Mouse (Mus musculus): Measurements from ENCODE around the gene Stk16. TPM values are rescaled to one million over a fixed set of nuclear protein-coding genes. Genes with fewer than 3 reads are reported as not detected.

The Stk16 gene
- polyA plus RNA-seq, 1 experiment = 140 TPM

- Histone ChIP-seq H3K4me3 (replicated peaks; ENCODE audit: extremely low read depth, low read depth, low read length) (no peak overlapping the region), H3K4me1 (ENCODE audit: control insufficient read depth, insufficient read depth, low read length) (0 out of 2 replicates have a peak, but pooled peaks cover 2% of the 10 kb centered on the region)
- DNase-seq = no peak
- no peak for TF ChIP-seq CTCF (IDR thresholded peaks at IDR 0.05; ENCODE audit: insufficient read depth, low read length)
- TF ChIP-seq POLR2A (IDR thresholded peaks at IDR 0.05; ENCODE audit: borderline replicate concordance, extremely low read depth, low read depth, low read length) = no peak
- WGBS = 94% methylated on average over 11 of the region's 11 CpGs
These were observed 25.1 kb upstream of the Stk16 start for GRCm38 (mm10) chr1:75185495-75185894.

- DNase-seq = no peak
- TF ChIP-seq POLR2A (IDR thresholded peaks at IDR 0.05; ENCODE audit: borderline replicate concordance, extremely low read depth, low read depth, low read length) (no peak), CTCF (IDR thresholded peaks at IDR 0.05; ENCODE audit: insufficient read depth, low read length) (no peak)
- Histone ChIP-seq H3K4me1 (ENCODE audit: control insufficient read depth, insufficient read depth, low read length) (peaks cover 8% of the 10 kb centered on the region), H3K4me3 (replicated peaks; ENCODE audit: extremely low read depth, low read depth, low read length) (no peak overlapping the region)
These were observed 23.5 kb upstream of the Stk16 start for GRCm38 (mm10) chr1:75187126-75187525.

- 74% methylated on average over 2 of the region's 2 CpGs for WGBS
- Histone ChIP-seq H3K4me1 (ENCODE audit: control insufficient read depth, insufficient read depth, low read length) (peaks cover 8% of the 10 kb centered on the region), H3K4me3 (replicated peaks; ENCODE audit: extremely low read depth, low read depth, low read length) (no peak overlapping the region)
- no peak for DNase-seq
- no peak for TF ChIP-seq POLR2A (IDR thresholded peaks at IDR 0.05; ENCODE audit: borderline replicate concordance, extremely low read depth, low read depth, low read length)
- TF ChIP-seq CTCF (IDR thresholded peaks at IDR 0.05; ENCODE audit: insufficient read depth, low read length) = no peak
These were observed 22.6 kb upstream of the Stk16 start for GRCm38 (mm10) chr1:75187914-75188483.

DNA sequence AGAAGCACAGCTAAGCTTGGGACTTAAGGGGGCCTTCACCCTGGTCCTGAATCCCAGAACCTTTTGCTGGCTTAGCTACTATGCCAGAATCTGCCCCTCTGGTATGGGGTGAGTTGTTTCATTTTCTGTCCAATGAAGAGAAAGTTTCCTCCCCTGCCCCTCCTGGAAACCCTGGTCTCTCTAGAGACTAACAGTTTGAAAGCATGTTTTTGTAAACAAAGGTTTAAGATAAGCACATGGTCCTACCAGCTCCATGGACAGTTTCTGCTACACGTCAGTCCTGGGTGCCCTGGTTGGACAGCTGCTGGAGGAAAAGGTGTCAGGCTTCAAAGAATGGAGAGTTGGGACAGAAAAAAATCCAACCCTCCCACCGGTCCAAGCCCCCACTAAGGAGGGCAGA is 20.1 kb upstream of the Stk16 start:
- 41% methylated on average over 2 of the region's 2 CpGs for WGBS
- no peak for DNase-seq
- TF ChIP-seq CTCF (IDR thresholded peaks at IDR 0.05; ENCODE audit: insufficient read depth, low read length) (no peak), POLR2A (IDR thresholded peaks at IDR 0.05; ENCODE audit: borderline replicate concordance, extremely low read depth, low read depth, low read length) (no peak)
- Histone ChIP-seq H3K4me3 (replicated peaks; ENCODE audit: extremely low read depth, low read depth, low read length) (no peak overlapping the region), H3K4me1 (ENCODE audit: control insufficient read depth, insufficient read depth, low read length) (peaks cover 12% of the 10 kb centered on the region)

DNA sequence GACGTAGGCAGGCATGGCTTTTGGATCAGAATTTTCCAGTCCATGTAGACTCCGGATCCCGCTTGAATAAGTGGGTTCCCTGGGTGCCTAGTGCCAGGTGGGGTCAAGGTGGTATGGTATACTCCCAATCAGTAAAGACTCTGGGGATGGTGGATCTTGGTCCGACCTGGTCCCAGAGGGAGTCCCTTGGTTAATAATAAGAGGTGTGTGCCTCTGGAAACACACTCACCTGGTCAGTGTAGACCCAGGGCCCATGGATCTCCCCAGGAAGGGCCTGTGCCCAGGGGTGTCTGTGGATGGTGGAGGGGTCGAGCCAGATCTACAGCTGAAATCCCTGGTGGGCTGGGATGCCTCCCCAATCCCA is 19.4 kb upstream of the Stk16 start:
- peak; percentile 44 for DNase-seq
- 40% methylated on average over 5 of the region's 5 CpGs for WGBS
- H3K4me3 ChIP-seq (replicated peaks; ENCODE audit: extremely low read depth, low read depth, low read length) = peak overlapping the region; percentile 97
- TF ChIP-seq CTCF (IDR thresholded peaks at IDR 0.05; ENCODE audit: insufficient read depth, low read length) (no peak), POLR2A (IDR thresholded peaks at IDR 0.05; ENCODE audit: borderline replicate concordance, extremely low read depth, low read depth, low read length) (no peak)
- peaks cover 12% of the 10 kb centered on the region for H3K4me1 ChIP-seq (ENCODE audit: control insufficient read depth, insufficient read depth, low read length)

- H3K4me3 ChIP-seq (replicated peaks; ENCODE audit: extremely low read depth, low read depth, low read length) = peak within 1 kb of the TSS; percentile 99
- H3K4me1 ChIP-seq (ENCODE audit: control insufficient read depth, insufficient read depth, low read length) = peaks cover 12% of the 10 kb centered on the region
- TF ChIP-seq CTCF (IDR thresholded peaks at IDR 0.05; ENCODE audit: insufficient read depth, low read length) (0 out of 2 replicates have a peak, but pooled peaks have one; percentile 3), POLR2A (IDR thresholded peaks at IDR 0.05; ENCODE audit: borderline replicate concordance, extremely low read depth, low read depth, low read length) (peak; percentile 84; the same call in 1 of the 2 replicates)
- 1% methylated on average over 56 of the region's 56 CpGs for WGBS
- peak; percentile 91 for DNase-seq
These were observed 18.8 kb upstream of the Stk16 start, which contains the start of the genes Ankzf1 and Atg9a for GRCm38 (mm10) chr1:75191622-75192402. TSS of gene Ankzf1 (plus strand) at chr1:75192151. TSS of gene Atg9a (minus strand) at chr1:75192196.

DNA sequence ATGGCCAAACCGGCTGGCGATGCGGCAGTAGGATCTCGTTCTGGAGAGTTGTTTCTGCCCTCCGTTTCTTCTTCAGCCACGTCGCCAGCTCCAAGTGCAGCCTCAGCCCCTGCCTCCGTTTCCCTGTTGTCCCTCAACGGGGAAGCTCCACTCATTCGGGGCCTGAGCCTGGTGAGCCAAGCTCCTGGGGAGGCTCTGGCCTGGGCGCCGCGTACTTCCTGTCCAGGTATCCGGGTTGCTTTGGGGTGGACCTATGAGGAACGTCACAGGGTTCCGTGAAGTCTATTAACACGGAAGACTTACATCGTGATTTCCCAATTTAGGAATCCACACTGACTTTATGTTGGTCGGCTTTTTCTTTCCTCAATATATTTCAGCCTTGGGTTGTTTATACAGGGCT is 18.2 kb upstream of the Stk16 start:
- Histone ChIP-seq H3K4me1 (ENCODE audit: control insufficient read depth, insufficient read depth, low read length) (peaks cover 12% of the 10 kb centered on the region), H3K4me3 (replicated peaks; ENCODE audit: extremely low read depth, low read depth, low read length) (peak overlapping the region; percentile 99)
- TF ChIP-seq POLR2A (IDR thresholded peaks at IDR 0.05; ENCODE audit: borderline replicate concordance, extremely low read depth, low read depth, low read length) = peak; percentile 30; the same call in 1 of the 2 replicates
- no peak for TF ChIP-seq CTCF (IDR thresholded peaks at IDR 0.05; ENCODE audit: insufficient read depth, low read length)
- DNase-seq = no peak
- WGBS = under 1% methylated on average over 19 of the region's 19 CpGs

- no peak for DNase-seq
- Histone ChIP-seq H3K4me1 (ENCODE audit: control insufficient read depth, insufficient read depth, low read length) (no peaks in the 10 kb centered on the region), H3K4me3 (replicated peaks; ENCODE audit: extremely low read depth, low read depth, low read length) (no peak overlapping the region)
- 97% methylated on average over 1 of the region's 1 CpGs for WGBS
- TF ChIP-seq POLR2A (IDR thresholded peaks at IDR 0.05; ENCODE audit: borderline replicate concordance, extremely low read depth, low read depth, low read length) (no peak), CTCF (IDR thresholded peaks at IDR 0.05; ENCODE audit: insufficient read depth, low read length) (no peak)
These were observed 9.4 kb upstream of the Stk16 start for GRCm38 (mm10) chr1:75201236-75201635.

DNA sequence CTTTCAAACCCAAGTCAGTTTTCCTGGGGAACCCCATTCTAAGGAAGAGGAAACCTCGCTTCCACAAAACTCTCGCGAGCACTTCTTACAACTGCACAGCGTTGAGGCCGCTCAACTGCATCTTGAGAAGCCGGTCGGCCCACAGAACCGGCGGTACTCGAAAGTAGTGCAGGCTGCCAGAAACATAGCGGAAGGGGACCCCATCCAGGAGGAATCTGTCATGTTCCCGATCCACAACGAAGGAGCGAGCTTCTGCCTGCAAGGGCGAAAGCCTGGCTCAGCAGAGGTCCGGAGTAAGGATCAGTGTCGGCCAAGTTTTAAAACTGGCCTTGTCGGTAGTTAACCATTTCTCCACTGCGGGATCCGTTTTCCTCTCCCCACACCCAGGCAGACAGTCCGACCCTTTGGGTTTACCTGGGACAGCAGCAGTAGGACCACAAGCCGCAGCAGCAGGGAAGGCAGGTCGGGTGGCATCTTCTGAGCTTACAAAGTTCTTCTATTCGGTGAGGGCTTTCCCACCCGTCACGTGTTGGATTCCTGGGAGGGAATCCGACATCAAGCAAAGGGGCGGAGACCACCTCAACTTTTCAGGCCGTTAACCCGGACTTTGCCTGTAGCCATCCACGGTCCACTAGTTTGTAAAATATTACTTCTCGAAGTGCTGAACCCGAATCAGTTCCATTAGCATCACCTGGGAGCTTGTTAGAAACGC is 1.5 kb upstream of the Stk16 start:
- WGBS = 14% methylated on average over 34 of the region's 34 CpGs
- peak; percentile 52 for DNase-seq
- TF ChIP-seq CTCF (IDR thresholded peaks at IDR 0.05; ENCODE audit: insufficient read depth, low read length) (no peak), POLR2A (IDR thresholded peaks at IDR 0.05; ENCODE audit: borderline replicate concordance, extremely low read depth, low read depth, low read length) (no peak)
- Histone ChIP-seq H3K4me1 (ENCODE audit: control insufficient read depth, insufficient read depth, low read length) (peaks cover 13% of the 10 kb centered on the region), H3K4me3 (replicated peaks; ENCODE audit: extremely low read depth, low read depth, low read length) (peak overlapping the region; percentile 69)
